Mouse (Mus musculus) right cerebral cortex, postnatal 25 days (tissue): ENCODE measurements around the gene Necab2.

Experiments
- DNase-seq: peaks from one replicate; pipeline ENCODE4 v3.0.0; 2022

The Necab2 gene

DNA sequence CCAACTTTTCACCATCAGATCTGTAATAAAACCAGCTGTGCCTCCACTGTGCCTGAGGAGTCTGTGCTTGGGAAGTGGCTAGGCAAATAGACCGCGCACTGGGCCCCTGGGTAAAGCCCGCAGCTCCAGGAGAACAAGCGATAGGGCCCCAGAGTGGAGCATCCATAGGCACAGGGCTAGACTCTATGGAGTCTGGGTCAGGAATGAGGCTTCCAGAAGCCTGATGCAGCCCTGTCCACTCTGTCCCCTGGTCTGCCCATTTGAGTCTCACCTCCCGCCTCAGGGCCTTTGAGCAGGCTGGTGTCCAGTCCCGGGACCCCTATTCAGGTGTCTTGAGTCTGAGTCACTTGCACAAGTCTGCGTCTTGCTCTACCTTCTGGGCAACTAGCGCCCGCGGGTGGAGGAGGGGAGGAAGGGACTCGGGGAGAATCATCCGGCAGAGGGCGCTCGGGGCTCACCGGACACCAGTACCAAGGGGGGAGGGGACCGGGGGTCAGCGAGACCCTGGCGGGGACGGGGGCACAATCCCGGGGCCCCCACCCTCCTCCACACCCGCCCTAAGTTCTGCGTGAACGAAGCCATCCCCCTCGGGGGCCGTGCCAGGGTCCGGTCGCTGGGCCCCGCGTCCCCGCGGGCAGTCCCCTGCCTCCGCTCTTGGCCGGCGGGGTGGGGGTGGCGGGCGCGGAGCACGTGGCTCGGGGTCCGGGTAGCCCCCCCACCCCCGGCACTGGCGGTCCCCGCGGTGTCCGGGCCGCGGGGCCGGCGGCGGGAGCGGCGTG lies at the start of gene Necab2:
Necab2 (plus strand) TSS at position 509 of the 779 bp plus-strand sequence.
- peak; percentile 83 for DNase-seq

DNA sequence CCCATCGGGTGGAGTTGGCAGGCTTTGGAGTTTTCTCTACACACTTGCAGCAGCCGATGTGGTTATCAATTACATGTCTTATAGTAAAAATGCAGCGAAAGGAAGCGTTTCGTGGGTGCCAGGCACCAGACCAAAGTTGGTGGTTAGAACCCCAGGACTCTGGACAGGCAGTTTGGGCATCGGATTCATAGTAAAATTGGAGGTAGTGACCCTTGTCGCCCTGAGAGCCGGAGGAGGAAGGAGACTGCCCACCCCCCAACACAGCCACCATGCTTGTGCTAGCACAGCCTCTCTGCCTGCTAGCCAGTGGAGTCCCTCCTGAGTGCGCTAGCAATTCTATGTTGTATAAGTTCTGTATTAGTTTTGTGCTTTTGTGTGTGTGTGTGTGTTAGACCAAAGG lies 48.0 kb upstream of the Necab2 start:
- no peak for DNase-seq

- DNase-seq = no peak
These were observed 47.3 kb upstream of the Necab2 start for GRCm38 (mm10) chr8:119399255-119399654.

DNA sequence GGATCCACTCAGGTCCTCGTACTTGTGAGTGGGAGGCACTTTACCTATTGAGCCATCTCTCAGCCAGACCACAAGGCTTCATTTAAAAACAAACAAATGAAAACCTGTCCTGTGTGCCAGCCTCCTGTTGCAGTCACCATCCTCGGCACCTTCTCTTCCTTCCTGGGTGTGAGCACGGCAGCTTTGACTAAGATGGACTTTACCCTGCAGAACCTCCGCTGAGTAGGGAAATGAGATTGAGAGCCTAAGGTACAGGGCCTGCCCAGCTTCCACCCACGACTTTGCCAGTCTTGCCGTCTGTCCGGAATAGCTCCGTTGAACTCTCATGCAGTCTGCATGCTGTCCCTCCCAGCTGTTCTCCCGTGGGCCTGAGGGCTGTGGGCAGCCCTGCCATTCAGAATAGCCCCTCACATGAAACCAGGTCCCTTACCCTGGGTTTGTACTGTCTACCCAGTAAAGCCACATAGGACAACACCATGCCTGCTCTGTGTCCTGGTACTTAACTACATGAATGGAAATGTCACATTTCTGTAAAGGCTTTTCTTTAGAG lies 46.3 kb upstream of the Necab2 start:
- no peak for DNase-seq

DNA sequence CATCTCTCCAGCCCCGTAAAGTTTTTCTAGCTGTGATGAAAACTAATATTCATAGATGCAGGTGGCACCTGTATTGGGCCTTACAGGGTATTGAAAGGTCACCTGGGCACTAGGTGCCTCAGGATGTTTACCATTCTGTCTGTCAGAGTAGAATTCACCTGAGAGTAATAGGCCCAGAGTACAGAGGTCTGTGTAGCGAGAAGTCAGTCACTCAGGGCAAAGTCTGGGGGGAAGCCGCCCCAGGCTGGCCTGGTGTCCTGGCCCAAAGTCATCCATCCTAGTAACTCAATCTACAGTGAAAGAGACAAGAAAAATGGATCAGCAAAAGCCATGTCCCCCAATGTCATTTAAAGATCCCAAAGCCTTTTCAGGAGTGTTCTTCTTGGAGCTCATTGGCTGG lies 45.6 kb upstream of the Necab2 start:
- no peak for DNase-seq

DNA sequence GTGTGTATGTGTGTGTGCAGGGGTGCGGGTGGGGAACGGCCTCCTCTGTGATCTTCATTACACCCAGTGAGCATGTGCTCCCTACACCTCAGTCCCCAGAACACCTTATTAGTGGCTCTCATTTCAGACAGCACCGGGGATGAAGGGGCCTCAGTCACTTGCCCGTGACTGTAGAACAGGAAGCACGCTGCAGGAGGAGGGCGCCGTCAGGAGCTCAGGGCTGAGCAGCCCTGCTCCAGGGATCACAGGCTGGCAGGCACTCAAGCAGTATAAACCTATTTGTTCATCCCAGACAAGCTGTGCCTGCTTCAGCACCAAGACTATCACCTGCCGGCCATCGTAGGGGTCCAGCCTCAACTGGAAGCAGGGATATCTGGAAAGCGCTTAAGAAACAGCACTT lies 42.6 kb upstream of the Necab2 start:
- no peak for DNase-seq

- DNase-seq = no peak
These were observed 41.9 kb upstream of the Necab2 start for GRCm38 (mm10) chr8:119404648-119405047.

- no peak for DNase-seq
These were observed 38.2 kb upstream of the Necab2 start for GRCm38 (mm10) chr8:119408311-119408710.

DNA sequence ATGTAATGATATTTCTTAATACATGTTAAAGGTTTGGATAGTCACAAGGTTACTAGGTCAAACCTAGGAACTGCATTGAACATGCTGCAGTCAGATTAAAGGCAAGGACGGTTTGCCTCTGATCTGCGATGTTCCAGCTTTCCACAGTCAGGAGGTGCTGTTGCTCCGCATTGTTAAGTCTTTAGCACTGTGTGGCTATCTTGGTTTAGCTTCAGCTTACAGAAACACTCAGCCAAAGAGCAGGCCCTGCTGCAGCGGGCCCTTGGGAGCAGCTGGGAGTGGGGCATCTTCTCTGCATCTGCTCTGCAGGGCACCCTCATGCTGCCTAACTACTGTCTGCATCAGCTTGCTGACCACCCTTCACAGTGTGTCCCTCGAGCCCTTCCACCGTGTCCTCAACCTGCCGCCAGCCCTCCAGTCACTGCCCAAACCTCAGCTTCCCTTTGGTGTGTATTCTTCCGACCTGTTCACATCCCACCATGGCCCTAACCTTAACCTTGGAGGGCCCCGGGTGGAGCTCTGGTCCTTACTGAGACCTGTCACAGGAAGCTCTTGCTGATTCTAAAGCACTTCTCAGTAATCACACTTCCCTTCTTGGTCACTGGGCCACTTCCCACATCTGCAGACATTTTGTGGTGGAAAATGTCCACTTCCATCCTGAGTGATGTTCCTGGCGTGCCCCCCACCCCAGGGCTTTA lies 34.3 kb upstream of the Necab2 start:
- no peak for DNase-seq

DNA sequence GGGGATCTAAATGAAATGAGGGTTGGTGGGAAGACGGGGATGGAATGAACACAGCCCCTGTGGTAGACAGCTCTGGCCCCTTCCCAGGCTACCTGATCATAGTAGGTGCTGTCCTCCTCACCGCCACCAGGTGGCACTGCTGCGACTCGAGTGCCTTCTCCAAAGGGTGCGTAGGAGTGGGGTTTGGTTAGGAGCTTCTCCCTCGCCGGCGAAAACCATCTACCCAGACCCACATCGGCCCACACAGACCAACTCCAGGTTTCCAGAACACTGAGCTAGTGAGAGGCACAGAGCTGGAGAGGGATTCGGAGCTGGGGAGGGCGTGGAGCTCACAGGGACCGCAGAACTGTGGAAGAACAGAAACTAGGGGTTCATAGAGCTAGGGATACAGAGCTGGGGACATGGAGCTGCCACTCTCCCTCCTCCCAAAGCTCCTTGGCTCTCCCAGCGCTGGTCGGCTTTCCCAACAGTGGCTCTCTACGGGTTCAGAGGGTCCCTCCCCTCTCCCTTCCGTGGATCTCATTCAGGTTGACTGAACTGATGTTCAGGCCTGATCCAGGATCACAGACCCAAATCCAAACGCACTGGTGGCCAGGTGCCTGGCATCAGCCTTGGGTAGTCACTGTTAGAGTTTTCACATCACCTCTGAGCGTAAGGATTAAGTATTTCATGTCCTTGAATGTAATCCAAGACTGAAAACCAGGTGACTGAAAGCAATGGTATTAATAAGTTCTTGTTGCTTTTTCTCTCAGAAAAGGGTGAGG lies 33.6 kb upstream of the Necab2 start:
- DNase-seq = peak; percentile 78

DNA sequence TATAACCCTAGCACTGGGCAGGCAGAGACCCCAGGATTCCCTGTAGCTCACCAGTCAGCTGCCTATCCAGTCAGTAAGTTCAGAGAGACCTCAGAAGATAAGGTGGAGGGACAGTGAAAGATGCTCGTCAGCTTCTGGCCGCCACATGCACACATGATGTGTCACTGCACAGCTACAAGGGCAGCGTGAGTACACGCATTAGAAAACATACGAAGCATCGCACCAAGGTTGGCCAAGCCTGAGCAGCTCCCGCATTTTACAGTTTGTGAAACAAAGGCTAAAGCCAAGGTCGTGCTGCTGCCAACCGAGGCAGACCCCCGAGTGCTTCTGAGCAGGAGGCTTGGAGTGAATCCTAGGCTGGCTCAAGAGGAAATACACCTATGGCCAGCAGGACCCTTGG lies 32.9 kb upstream of the Necab2 start:
- DNase-seq = no peak

DNA sequence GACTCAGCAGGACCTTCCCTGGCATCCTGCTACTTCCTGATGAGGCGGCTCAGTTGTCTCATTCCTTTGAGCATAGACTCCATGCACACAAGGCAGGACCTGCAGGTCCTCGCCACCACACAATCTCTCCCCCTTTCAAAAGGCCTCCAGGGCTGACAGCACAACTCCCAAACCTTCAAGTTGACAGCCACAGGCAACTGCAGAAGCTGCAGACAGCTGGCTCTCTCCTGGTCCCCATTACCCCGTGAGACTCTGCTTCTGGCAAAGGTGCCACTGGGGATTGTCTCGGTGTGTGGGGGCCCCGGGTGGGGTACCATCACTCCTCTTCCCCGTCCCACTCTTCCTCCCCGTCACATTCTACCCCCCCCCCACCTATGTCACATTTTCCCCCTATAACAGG lies 26.2 kb upstream of the Necab2 start:
- no peak for DNase-seq

- no peak for DNase-seq
These were observed 24.9 kb upstream of the Necab2 start for GRCm38 (mm10) chr8:119421603-119422122.

- no peak for DNase-seq
These were observed 24.3 kb upstream of the Necab2 start for GRCm38 (mm10) chr8:119422123-119422711.

DNA sequence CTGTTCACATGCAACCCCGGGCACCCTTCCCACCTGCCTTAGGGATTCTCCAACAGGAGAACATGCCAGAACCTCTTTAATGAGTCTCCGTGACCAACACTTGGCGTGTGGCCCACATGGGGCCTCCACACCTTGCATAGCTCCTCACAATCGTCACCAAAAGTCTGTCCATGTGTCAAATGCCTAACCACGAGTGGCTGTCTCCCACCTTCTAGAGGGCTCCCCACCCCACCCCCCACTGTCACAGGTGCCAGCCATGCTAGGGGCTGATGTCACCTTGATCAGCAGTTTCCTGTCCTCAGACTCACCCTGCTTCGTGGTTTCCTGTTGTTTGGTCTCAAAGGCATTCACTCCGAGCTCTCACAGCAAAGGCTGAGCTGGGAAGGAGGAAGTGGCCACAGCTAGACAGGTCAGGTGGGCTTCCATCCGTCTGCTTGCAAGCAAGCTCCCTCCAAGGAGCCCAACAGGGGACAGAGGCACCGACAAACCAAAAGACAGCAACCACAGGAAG lies 22.8 kb upstream of the Necab2 start:
- DNase-seq = no peak

DNA sequence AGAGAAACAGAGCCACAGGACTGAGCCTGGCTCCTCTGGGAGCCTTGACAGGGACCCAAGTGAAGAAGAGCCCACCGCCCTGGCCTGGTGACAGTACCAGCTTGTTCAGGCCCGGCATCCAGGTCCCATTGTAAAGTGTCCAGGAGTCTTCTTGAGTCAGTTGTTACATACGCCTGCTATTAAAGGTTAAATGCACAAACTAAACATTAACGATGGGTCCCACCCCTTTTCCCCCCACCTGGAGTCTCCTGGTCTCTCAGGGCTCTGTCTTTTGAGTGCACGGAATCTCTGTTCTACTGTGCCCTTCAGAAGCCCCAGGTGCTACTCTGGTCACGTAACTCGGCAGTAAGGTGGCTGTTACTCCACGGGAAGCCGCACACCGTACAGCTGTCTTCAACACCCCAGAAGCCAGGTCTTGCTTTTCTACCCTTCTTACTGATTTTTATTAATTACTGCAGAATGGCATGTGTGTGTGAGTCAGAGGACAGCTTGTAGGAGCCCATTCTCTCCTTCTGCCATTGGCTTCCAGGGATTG lies 22.3 kb upstream of the Necab2 start:
- no peak for DNase-seq

- DNase-seq = no peak
These were observed 21.8 kb upstream of the Necab2 start for GRCm38 (mm10) chr8:119424740-119425139.

DNA sequence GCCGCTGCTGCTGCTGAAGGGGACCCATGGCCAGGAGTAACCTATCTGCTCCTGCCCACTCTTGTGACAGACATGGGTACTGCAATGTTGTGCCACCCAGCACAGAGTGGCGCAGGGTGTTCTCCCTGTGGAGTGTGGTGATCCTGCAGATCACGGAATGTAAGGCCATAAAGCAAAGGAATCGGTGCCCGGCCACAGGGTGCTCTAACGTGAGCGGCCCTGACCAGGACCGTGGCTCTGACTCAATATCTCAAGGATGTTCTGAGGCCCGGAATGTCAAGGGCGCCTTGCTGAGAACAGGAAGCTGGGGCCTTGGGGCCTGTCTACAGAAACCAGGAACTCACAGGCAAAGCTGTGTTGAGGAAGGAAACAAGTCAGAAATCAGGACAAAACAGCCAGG lies 21.0 kb upstream of the Necab2 start:
- DNase-seq = no peak

- no peak for DNase-seq
These were observed 20.3 kb upstream of the Necab2 start for GRCm38 (mm10) chr8:119426069-119426735.

DNA sequence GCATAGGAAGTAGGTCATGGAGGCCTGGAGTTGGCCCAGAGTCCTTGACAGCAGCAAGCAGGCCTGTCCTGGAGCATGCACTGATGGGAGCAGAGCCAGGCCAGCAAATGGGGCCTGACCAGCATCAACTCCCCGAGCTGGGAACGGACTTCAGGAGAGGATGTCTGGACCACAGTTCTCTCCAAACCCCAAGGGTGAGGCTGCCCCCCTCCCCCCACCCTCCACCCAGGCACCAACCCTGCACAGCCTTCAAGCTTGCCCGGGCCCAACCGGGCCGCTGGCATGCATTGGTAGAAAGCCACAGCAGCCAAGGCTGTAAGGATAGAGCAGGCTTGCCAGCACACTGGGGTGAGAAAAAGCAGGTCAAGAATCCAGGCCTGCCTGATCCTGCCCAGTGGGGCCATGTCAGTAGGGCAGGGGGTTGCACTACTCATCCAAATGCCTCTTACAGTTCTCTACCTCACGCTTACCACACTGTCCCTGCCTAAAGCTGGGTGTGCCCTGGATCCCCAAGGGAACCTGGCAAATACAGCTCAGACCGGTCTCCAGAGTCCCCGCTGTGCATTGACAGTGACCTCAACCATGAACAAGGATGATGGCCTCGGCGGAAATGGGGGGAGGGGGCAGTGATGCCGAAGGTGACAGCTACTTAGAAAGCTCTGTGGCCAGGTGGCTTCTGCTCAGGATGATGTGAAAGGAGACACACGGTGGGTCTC lies 18.7 kb upstream of the Necab2 start:
- no peak for DNase-seq

- no peak for DNase-seq
These were observed 18.2 kb upstream of the Necab2 start for GRCm38 (mm10) chr8:119428350-119428740.
